Mouse (Mus musculus) gastrocnemius, adult 18-20 months (tissue): ENCODE data around the gene Eogt. TPM values are rescaled to one million over a fixed set of nuclear protein-coding genes. Genes with fewer than 3 reads are reported as not detected.

Experiments
- DNase-seq: peaks from one replicate; pipeline ENCODE4 v3.0.0; 2021; ENCODE audit warnings: low spot score
- long read RNA-seq, 2 experiments: library from polyadenylated mRNA; stranded (forward); transcript quantifications; one replicate each; pipeline ENCODE4 v2.0.0; 2021
- total RNA-seq, 2 experiments: library from RNA; stranded (reverse); gene quantifications; 2 replicates each; pipeline ENCODE4 v1.2.3; 2021

Eogt gene
- 1 to 10 TPM; 4.4 to 9.2 TPM for total RNA-seq
- long read RNA-seq, experiment 1, full-length matches to known transcripts, result 1 of 1 reads
- long read RNA-seq, experiment 1, partial matches to known transcripts, result 0 of 1 reads
- long read RNA-seq, experiment 1, other reads (novel, unspliced or antisense), result 0 of 1 reads
- long read RNA-seq, experiment 2, full-length matches to known transcripts, result 2 of 4 reads
- long read RNA-seq, experiment 2, partial matches to known transcripts, result 0 of 4 reads
- long read RNA-seq, experiment 2, other reads (novel, unspliced or antisense), result 2 of 4 reads

DNA sequence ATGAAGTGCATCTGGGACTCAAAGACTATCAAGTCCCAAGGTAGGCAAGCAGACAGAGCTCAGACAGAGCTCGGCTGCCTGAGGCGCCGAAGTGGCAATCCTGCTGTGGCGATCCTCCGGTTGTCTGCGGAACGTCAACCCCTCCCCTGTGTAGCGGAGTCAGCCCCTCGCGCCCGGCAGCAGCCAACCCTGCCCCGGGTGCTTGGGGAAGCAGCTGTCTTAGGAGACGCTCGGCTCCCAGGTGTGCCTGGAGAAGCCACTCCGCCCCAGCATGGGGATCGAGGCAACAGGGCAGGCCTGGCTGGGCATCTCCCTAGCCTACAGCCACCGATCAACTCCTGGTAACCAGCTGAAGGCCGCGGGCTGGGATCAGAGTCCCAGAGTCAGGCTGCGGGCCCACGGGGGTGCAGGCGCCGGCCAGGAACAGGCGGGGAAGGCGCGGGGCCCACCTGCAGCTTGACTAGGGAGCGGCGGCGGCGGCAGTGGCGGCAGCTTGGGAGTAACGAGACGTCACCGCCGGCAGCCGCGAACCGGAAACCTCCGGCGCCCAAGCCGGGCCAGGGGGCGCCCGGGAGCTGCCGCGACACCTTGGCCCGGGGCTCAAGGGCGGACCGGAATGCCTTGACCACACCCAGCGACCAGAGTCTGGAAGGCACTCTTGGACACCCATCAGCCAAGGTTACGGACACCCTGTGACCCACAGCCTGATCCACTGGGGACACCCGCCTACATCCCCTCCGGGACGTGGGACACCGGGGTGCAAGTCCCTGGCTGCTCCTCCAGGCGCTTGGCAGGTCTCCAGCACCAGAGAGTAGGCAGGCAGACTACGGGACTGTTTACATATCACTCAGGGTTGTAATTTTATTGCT is at the start of gene Eogt:
Gene Eogt, minus strand, starts transcription at position 800 of the 869 bp plus-strand sequence.
- peak; percentile 77 for DNase-seq

DNA sequence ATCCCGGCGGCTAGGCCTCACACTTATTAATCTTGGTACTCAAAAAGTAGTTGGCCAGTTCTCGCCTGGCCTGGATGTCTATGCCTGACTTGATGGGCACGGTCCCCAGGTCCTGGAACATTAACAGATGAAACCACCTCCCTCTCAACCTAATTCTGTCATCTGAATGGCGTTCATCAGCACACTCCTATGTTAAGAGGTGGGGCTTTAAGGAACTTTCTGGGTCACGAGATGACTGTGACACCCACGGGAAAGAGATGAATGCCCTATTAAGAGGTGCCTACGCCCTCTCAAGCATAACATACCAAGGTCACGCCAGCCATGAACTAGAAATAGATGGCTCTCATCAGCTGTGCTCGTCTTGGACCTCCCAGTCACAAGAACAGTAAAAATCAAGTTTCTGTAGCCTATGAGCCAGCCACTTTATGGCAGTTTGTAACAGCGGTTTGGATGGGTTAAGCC is 30.4 kb upstream of the Eogt start:
- no peak for DNase-seq

DNA sequence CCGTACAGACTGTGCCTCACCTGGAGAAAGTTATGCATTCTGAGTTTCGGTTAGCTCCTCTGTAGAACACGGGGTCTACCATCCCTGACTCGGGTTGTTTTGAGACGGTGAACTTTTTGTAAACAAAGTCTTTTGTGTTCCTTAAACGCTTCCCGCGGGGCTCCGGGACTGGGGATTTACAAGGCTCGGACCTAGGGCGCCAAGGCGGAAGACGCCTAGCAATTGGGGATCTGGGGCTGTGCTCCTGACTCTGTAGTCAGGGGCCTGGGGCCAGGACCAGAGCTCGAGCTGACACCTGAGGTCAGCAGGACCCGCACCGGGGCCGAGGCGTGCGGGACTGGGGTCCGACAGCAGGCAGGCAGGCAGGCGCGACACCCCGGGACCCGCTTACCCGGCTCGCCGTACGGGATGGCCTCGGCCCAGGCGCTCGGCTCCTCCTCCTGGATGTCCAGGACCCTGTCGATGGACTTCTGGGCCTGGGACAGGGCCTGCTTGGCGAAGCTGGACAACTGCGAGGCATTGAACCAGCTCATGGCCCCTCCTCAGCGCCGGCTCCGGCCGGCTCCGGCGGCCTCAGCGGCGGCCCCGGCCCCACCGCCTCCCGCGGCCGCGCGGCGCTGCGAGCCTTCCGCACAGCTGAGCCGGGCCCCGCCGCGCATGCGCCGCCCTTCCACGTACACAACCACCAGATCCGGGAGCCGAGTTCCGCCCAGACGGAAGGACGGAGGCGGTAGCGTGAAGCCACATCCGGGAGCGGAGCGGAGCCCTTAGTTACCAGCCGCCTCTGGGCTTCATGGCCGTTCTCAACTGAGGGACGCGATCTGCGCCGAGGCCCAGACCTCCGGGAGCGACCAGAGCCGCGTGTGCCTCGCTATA is 29.7 kb upstream of the Eogt start, which contains the start of gene Tmf1:
Gene Tmf1, minus strand, starts transcription at position 632 of the 876 bp plus-strand sequence.
- DNase-seq, result peak; percentile 94

DNA sequence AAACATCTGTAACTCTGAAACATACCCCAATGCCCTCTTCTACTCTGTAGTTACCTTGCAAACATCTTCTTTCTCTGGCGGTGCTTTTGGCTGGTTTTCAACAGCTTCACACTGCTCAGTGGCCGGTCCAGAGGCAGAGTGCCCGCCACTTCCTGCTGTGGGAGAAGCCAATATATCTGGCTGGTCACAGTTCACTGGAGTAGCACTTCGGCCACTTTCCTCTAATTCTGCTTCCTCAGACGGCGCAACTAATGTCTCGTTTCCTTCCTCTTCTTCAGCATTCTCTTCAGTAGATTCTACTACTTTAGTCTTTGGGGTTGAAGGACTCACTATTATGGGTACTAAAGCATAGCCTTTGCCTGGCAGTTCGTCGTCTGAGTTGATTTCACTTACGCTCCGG is 26.7 kb upstream of the Eogt start:
- no peak for DNase-seq

DNA sequence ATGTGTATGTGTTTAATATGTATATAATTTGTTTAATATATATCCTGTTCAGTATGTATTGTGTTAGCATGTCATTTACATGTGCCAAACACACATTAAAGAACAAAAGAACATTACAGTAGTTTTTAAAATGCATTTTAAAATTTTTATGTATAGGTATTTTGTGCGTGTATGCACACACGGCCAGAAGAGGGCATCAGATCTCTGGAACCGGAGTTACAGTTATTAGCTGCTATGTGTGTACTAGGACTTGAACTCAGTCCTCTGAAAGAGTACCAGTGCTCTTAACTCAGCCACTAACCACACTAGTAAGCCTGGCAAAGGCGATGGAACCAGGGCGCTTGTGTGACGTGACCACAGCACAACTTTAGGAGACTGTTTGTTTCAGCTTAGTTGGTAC is 1.2 kb upstream of the Eogt start:
- no peak for DNase-seq

DNA sequence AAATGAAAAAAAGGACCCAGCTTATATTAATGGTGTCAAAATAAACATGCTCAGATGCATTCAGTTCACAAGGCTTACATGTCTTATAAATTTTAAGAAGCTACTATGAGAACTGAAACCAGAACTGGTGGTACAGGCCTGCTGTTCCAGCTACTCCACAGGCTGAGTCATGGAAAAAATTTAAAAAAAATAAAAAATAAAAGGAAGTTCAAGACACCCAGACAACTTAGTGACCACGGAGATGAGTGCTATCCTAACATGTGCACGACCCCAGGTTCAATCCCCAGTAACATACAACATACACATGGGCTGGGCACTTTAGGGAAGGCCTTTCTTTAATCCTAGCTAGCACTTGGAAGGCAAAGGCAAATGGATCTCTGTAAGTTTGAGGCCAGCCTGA is 739 bp upstream of the Eogt start:
- DNase-seq, result no peak

DNA sequence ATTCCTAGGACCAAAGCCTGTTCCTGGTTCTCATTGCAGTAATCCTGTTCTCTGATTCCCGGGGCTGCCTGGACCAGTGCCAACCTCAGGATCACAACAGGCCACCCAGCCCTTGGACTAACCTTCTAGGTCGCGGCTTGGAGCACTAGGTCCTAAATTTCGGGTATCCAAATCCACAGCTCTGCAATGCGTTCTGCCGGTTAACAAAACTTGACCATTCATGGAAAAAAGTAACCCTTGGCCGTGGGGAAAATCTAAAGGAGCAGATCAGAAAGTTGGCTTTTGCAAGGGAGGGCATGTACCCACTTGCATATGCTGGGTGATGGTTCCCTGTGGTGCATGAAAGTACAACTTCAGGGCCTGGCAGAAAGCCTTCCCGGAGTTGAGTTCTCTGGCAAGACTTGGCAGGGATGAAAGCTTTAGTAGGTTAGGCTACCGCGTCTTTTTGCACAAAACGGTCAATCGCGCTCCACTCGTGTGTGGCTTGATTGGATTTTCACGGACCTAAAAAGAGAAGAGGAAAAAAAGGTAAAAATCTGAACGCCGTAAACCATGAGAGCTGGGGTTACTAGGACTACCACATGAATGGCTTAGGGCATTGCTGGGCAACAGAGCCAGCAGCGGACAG is 1.1 kb downstream of the Eogt start:
- peak; percentile 51 for DNase-seq

DNA sequence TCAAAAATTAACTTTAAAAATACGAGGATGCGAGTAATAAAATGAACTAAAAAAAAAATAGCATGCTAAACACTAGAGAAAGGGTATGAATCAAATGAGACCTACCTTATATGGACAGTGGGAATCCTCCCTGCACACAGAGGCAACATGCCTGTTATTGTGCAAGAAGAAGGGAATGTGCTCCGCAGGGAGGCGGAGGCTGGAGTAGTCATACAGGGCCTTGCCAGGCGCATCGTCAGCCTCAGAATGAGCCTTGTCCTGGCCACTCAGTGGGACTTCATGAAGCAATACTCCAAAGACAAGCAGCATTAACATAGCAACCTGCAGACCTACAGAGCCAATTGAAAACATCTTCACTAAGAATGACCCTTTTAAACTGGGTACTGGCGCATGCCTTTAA is 3.8 kb downstream of the Eogt start:
- peak; percentile 81 for DNase-seq

DNA sequence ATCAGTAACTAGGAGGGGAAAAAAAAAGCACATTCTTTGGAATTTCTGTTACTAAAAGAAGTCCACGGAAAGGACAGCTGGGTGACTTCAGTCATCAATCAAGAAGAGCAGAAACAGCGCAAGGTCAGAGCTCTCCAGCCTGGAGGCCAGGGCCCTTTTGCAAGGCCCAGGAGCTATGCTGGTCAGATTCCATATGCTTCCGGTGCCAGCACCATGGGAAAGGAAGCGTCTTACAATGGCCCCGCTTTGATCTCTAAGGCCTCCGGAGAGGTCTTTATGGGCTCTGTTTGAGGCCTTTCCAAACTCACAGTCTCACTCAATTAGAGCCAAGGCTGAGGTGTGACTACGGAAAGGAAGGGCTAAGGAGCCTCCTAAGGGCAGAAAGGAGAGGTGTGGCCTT is 4.6 kb downstream of the Eogt start:
- peak; percentile 8 for DNase-seq

DNA sequence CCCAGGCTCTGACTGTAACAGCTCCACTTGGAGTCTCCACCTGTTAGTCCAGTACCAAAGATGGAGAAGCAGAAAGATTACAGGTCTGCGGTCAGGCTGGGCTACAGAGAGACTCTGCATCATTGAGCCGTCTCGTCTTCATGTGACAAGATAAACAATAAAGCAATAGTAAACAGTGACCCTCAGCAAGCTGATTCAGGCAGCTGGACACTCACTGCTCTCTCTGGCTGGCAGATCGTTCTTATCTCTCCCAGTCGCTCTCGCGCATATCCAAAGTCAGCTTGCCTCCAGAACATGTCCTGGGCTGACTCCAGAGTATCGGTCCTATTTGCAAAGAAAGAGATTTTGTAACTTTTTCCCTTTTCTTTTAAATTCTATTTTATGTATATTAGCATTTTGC is 6.4 kb downstream of the Eogt start:
- no peak for DNase-seq

DNA sequence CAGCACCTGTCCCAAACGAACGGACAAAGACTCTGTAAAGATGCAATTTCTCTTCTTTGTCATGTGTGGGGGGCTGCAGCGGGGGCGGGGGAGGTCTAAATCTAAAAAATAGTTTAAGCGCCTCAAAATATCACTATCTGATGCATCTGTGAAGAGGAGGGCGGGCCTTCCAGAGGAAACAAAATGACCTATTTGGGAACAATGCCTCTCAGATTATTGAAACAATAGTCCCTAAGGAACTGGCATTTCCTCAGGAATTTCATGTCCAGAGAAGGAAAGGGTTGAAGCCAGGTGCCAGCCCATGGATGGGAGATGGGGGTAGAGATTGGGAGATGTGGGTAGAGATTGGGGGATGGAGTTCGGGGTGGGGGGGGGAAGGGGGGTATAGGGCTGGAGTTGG is 7.2 kb downstream of the Eogt start:
- no peak for DNase-seq

DNA sequence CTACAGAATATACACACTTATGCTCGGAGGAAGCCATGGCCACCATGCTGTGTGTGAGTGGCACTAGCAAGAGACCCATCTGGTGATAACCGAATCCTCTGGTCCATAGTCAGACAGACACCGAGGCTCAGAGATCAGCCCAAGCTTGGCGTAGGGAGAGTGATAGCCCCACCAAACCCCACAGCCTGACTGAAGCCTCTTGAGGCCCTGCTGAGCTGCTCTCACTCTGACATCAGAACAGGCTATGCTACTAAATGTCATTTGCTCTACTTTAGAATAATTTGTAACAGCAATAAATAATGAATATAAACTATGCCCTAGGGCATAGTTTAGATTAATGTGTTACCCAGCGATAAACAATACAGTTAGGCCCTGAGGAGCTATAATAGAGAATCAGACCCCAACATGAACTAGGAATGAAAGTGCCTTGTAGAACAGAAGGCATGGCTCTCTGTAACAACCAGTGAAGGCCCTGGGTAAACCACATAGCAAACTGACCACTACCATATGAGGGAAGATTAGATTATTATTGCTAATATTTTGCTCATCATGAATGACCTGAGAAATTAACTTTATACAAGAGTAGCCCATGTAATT is 16.2 kb downstream of the Eogt start:
- DNase-seq, result no peak

DNA sequence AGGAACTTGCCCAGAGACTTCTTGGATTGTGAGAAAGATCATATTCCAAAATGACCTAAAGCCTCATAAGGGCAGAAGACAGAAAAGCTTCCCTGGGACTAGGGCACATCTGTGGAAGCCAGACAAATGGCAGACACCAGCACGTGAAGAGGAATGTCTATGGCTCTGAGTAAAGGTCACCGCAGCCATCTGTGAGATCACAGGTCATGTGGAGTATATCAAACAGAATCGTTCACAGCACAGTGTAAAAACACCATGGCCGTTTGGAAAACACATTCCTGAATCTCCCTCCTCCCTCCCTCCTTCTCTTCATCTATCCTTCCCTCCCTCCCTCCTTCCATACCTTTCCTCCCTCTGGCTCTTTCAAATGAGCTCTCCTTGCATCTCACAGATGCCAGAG is 17.2 kb downstream of the Eogt start:
- no peak for DNase-seq

DNA sequence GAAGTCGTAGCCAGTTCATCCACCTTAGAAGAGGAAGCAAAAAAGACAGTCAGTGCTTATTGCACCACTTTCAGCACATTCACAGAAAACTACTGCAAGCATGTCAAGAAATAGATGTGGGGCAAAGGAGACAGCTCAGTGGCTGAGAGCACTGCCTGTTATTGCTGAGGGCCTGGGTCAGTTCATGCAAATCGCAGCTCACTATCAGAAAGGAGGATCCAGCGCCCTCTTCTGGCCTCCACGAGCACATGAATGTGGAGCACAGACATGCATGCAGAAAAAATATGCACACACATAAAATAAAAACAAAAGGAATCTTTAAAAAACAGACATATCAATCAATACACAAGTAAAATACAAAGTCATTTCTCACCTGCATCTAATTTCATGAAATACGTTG is 18.0 kb downstream of the Eogt start:
- no peak for DNase-seq

DNA sequence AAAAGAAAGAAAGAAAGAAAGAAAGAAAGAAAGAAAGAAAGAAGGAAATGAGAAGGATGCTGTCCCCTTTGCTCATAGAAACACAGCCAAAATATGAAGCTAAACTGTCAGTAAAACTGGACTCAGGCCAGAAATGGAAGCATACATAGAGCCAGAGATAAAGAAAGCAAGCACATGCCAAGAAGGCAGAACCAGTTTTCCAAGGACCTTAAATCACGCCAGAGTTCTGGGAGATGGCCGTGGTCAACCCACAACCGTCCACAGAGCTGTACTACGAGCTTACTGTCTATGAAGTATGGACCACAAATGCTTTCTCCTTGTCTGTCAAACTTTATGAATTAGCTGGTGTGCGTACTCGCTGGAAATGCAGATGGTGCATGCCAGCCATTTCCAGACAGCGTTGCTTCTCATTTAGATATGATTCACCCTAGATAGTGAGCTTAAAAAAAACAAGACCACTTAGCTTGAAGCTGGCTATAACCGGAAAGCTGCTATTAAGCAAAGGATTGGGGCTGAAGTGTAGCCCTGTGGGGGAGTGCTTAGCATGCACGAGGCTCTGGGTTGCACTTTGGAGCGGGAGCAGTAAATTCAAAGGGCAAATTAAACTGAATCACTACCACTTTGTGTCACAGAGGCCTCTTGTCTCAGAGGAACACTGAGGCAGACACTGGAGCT is 24.5 kb downstream of the Eogt start:
- no peak for DNase-seq

DNA sequence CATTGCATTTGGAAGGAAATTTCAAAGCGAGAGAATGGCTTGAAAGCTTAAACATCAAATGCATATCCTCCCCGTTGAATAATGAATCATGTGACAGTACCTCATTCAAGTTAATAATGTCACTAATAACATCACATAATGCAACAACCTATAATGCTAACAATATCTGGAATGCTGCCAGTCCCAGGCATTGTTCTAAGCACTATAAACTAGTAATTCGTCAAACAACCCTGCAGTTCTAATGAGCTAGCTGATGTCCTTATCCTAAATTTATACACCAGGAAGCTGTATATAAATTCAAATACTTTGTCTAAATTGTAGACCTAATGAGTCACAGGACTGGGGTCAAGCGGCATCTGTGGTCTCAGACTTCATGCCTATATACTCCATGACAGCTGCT is 28.1 kb downstream of the Eogt start:
- no peak for DNase-seq

DNA sequence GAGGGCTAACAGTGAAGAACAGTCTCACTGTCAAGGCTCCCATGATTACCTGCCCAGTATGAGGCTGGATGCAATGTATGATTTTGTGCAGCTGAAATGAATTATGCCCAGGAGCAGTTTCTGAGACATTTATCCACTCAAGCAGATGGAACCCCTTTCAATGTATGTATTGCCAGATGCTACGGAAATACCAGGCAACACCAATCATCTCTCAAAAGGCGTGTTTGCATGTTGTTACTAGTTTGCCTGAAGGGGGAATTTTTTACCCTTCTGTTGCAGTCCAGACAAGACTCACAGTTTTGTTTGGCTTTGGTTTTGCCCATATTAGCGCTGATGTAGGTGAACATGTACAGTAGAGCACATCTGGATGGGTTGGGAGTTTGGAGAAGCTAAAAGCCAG is 30.7 kb downstream of the Eogt start:
- DNase-seq, result no peak

DNA sequence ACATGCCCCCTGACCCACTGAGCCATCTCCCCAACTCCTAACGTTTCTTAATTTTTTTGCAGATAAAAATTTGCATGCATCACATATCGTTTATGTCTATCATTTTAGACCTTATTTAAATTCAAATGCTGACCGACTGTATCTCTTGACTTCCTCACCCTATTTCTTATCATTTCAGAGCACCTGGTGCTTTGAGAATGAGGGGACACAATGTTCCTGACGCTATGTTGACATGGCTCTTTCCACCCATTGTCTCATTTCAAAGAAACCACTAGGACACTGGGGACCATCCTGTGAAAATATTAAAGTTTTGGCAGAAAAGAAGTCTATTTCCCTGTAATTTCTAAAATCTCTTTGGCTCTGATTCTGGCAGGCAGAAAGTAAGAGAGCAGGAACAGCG is 32.1 kb downstream of the Eogt start:
- no peak for DNase-seq

DNA sequence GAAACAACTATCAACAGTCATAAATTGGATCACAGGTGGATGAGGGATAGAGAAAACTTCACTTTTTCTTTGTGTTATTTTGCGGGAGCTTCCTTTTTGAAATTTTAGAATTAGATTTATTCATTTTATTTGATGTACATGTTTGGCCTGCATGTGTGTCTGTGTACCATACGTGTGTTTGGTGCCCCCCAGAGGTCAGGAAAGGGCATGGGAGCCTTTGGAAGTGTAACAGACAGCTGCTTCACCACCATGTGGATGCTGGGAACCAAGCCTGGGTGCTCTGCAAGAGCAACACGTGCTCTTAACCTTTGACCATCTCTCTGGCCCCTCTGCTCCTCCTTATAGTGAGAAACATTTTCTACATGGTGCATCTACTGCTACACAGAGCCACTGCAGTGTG is 34.2 kb downstream of the Eogt start:
- DNase-seq, result no peak

DNA sequence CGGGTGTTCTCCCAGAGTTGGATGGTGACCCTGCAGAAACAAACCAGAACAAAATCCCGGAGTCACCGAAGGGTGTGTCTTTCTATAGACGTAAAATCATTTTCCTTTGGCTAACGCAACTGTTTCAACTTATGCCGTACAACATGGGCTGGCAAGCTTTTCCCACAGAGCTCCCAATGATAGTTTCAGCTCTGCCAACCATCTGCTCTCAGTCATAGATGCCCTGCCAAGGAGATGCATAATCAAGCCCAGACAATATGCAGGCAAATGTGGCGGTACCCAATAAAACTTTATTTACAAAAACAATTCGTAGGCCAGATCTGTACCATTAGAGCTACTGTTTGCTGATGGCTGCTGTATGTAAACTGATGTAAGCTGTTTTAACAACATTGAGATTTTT is 36.8 kb downstream of the Eogt start:
- DNase-seq, result no peak
